20 mouse cellular contexts compared by ENCODE assay signal in the genomic region with DNA sequence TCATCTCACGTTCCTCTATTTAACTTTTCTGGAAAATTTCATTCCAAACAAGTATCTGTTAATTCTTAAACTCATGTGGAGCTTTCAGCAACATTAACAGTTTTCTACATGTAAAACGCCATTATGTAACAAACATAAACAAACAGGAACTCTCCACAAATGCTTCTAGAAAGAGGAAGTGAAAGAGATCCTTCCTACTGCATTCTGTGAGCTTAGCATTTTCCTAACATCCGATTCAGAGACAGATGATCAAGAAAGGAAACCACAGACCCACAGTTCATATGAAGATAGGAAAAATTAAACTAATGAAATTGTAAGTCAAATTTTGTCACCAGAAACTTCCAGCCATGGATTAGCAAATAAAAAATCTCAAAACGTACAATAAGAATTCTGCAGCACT.
A peak's percentile ranks its signal among the peaks of the same experiment; 100 is the strongest.
DNase-seq lines count a peak whose midpoint lies in the region; ATAC-seq and TF ChIP-seq lines count a peak whose summit lies in the region.
"Had no signal": no experiment of that assay in that cellular context is flagged by ENCODE, and none has a peak within 500 bp of the region (broad histone marks: within the 10 kb centered on the region; RNA-seq: fewer than 3 reads in every experiment).

No protein-coding gene starts in this region.

- H3K9ac ChIP-seq in kidney, embryonic 14.5 days (ENCODE audit: low read depth, low read length), result no peak overlapping the region
- H3K9ac ChIP-seq: limb, embryonic 13.5 days had no signal

- H3K9me3 ChIP-seq in kidney, embryonic 14.5 days (ENCODE audit: control insufficient read depth, low read length), result no peaks in the 10 kb centered on the region
- H3K9me3 ChIP-seq in forebrain, embryonic 10.5 days, result no peaks in the 10 kb centered on the region
- H3K9me3 ChIP-seq: limb, embryonic 13.5 days; megakaryocyte, embryonic 14.5 days had no signal

- H3K27ac ChIP-seq in kidney, adult 2 months (ENCODE audit: insufficient read depth, low read depth, low read length), result no peak overlapping the region
- no peak overlapping the region for H3K27ac ChIP-seq in kidney, embryonic 14.5 days (ENCODE audit: low read depth, low read length)
- H3K27ac ChIP-seq in forebrain, embryonic 10.5 days, result no peak overlapping the region
- H3K27ac ChIP-seq: limb, embryonic 13.5 days; stomach, postnatal 0 days had no signal

- ATAC-seq in kidney, embryonic 14.5 days (ENCODE audit: low FRiP score, low TSS enrichment), result no peak
- ATAC-seq in common myeloid progenitor, adult 5-6 weeks (replicated peaks; ENCODE audit: low read depth, poor library complexity, severe bottlenecking), result peak; percentile 98
- ATAC-seq in neutrophil, adult 5-6 weeks (ENCODE audit: extremely low read depth, insufficient number of reproducible peaks, low FRiP score, poor library complexity, severe bottlenecking), result peak; percentile 83
- ATAC-seq: hindbrain, embryonic 16.5 days; intestine, embryonic 16.5 days; Patski had no signal

- no peaks in the 10 kb centered on the region for H3K4me1 ChIP-seq in kidney, adult 2 months (ENCODE audit: control insufficient read depth, insufficient read depth, low read length)
- H3K4me1 ChIP-seq in kidney, embryonic 14.5 days (ENCODE audit: control insufficient read depth, insufficient read depth, low read length), result no peaks in the 10 kb centered on the region
- no peaks in the 10 kb centered on the region for H3K4me1 ChIP-seq in forebrain, embryonic 10.5 days
- H3K4me1 ChIP-seq: limb, embryonic 13.5 days had no signal

- no peak overlapping the region for H3K4me3 ChIP-seq in kidney, adult 2 months (ENCODE audit: insufficient read depth, low read depth, low read length)
- no peak overlapping the region for H3K4me3 ChIP-seq in kidney, embryonic 14.5 days (ENCODE audit: low read length)
- no peak overlapping the region for H3K4me3 ChIP-seq in forebrain, embryonic 10.5 days
- H3K4me3 ChIP-seq: limb, embryonic 13.5 days; megakaryocyte, embryonic 14.5 days; myocyte had no signal

- no peaks in the 10 kb centered on the region for H3K36me3 ChIP-seq in kidney, adult 2 months (ENCODE audit: control insufficient read depth, insufficient read depth, low read length)
- no peaks in the 10 kb centered on the region for H3K36me3 ChIP-seq in kidney, embryonic 14.5 days (ENCODE audit: control insufficient read depth, insufficient read depth, low read length)
- H3K36me3 ChIP-seq in forebrain, embryonic 10.5 days (replicated peaks), result no peaks in the 10 kb centered on the region
- H3K36me3 ChIP-seq: limb, embryonic 13.5 days had no signal

- 76% methylated on average over 4 of the region's 4 CpGs for WGBS in kidney, adult 2 months
- 92% methylated on average over 4 of the region's 4 CpGs for WGBS in kidney, embryonic 14.5 days
- WGBS in forebrain, embryonic 10.5 days, result 90% methylated on average over 4 of the region's 4 CpGs

- TF ChIP-seq POLR2A in kidney, adult 2 months (IDR thresholded peaks at IDR 0.05; ENCODE audit: low read depth, low read length), result no peak

- DNase-seq in kidney, adult 2 months, result peak; percentile 2
- peak; percentile 13 for DNase-seq in A20 (ENCODE audit: low read depth, low spot score)
- no peak for DNase-seq in forebrain, embryonic 10.5 days (ENCODE audit: extremely low spot score, low spot score)
- DNase-seq in Muller cell, postnatal 12 days (ENCODE audit: inconsistent ontology term), result no peak
- DNase-seq: adrenal gland, postnatal 25 days; cerebellum, adult 18-20 months; cerebellum, postnatal 36 days; heart, adult 11 months; heart, postnatal 36 days; midbrain, embryonic 14.5 days had no signal

- H3K27me3 ChIP-seq in kidney, adult 2 months (replicated peaks; ENCODE audit: control insufficient read depth, insufficient read depth, low read length), result no peaks in the 10 kb centered on the region
- no peaks in the 10 kb centered on the region for H3K27me3 ChIP-seq in kidney, embryonic 14.5 days (ENCODE audit: control insufficient read depth, insufficient read depth, low read length)
- H3K27me3 ChIP-seq in forebrain, embryonic 10.5 days (ENCODE audit: poor library complexity, severe bottlenecking), result no peaks in the 10 kb centered on the region
- H3K27me3 ChIP-seq: limb, embryonic 13.5 days; megakaryocyte, embryonic 14.5 days; Patski had no signal

- no peak for TF ChIP-seq CTCF in kidney, adult 2 months (conservative IDR thresholded peaks at IDR 0.05; ENCODE audit: insufficient read depth, insufficient read length, low read depth, low read length)

- H3K4me2 ChIP-seq in kidney, embryonic 14.5 days (replicated peaks; ENCODE audit: low read depth, low read length), result no peak overlapping the region
- H3K4me2 ChIP-seq: limb, embryonic 13.5 days had no signal

Comparison
In these comparisons a context has a peak if more than half of its experiments do, and no peak if none do; other contexts are left out.
1. DNase-seq: peak in kidney, adult 2 months (single experiment) and A20 (single experiment); none in forebrain, embryonic 10.5 days (single experiment) and Muller cell, postnatal 12 days (single experiment).